Mouse (Mus musculus): ENCODE measurements around the gene Gm20441. TPM values are rescaled to one million over a fixed set of nuclear protein-coding genes. Genes with fewer than 3 reads are reported as not detected.

The Gm20441 gene
- total RNA-seq, 2 experiments from 2014 or later = not detected

- TF ChIP-seq CTCF (IDR thresholded peaks at IDR 0.05) = no peak
- Histone ChIP-seq H3K27ac (peak within 1 kb of the TSS; percentile 82), H3K4me3 (peak within 1 kb of the TSS; percentile 58)
- DNase-seq (ENCODE audit: extremely low spot score in 1 of 2, low spot score in 2 of 2) = peak in 1 of 2 experiments; percentile 43
- intact Hi-C loops (cut with DNase I) = loop anchor here (5.0 kb wide), 1 partner anchor 34 kb away; no protein-coding TSS in a partner anchor
Observed at GRCm38 (mm10) chr10:75798176-75798696, 17.5 kb upstream of the Gm20441 start, which contains the start of gene Gstt1. Gstt1 (minus strand) TSS chr10:75798584.

- Histone ChIP-seq H3K4me3 (peak overlapping the region; percentile 58), H3K27ac (peak overlapping the region; percentile 82)
- DNase-seq (ENCODE audit: extremely low spot score in 1 of 2, low spot score in 2 of 2) = peak; percentile 23 to 46
- intact Hi-C loops (cut with DNase I) = loop anchor here (5.0 kb wide), 1 partner anchor 35 kb away; no protein-coding TSS in a partner anchor
- no peak for TF ChIP-seq CTCF (IDR thresholded peaks at IDR 0.05)
Observed at GRCm38 (mm10) chr10:75797619-75798175, 16.9 kb upstream of the Gm20441 start.

GRCm38 (mm10) chr10:75796731-75797516, 16.2 kb upstream of the Gm20441 start:
- Histone ChIP-seq H3K27ac (no peak overlapping the region), H3K4me3 (peak overlapping the region; percentile 58)
- no peak for TF ChIP-seq CTCF (IDR thresholded peaks at IDR 0.05)
- intact Hi-C loops (cut with DNase I) = loop anchor here (5.0 kb wide), 1 partner anchor 35 kb away; no protein-coding TSS in a partner anchor
- DNase-seq (ENCODE audit: extremely low spot score in 1 of 2, low spot score in 2 of 2) = no peak

- TF ChIP-seq CTCF (IDR thresholded peaks at IDR 0.05) = no peak
- DNase-seq (ENCODE audit: extremely low spot score in 1 of 2, low spot score in 2 of 2) = no peak
- intact Hi-C loops (cut with DNase I) = loop anchor here (5.0 kb wide), 1 partner anchor 37 kb away; no protein-coding TSS in a partner anchor
- Histone ChIP-seq H3K4me3 (no peak overlapping the region), H3K27ac (no peak overlapping the region)
Observed at GRCm38 (mm10) chr10:75794880-75795279, 14.1 kb upstream of the Gm20441 start.

GRCm38 (mm10) chr10:75790773-75791172, 10.0 kb upstream of the Gm20441 start:
- intact Hi-C loops (cut with DNase I) = no loop called here
- no peak overlapping the region for H3K27ac ChIP-seq
- H3K4me3 ChIP-seq = no peak overlapping the region
- DNase-seq (ENCODE audit: extremely low spot score in 1 of 2, low spot score in 2 of 2) = no peak
- TF ChIP-seq CTCF (IDR thresholded peaks at IDR 0.05) = peak; percentile 3; the same call in 1 of the 2 replicates

- Histone ChIP-seq H3K27ac (no peak overlapping the region), H3K4me3 (no peak overlapping the region)
- intact Hi-C loops (cut with DNase I) = no loop called here
- no peak for DNase-seq (ENCODE audit: extremely low spot score in 1 of 2, low spot score in 2 of 2)
- TF ChIP-seq CTCF (IDR thresholded peaks at IDR 0.05) = no peak
Observed at GRCm38 (mm10) chr10:75789841-75790240, 9.1 kb upstream of the Gm20441 start.

GRCm38 (mm10) chr10:75789081-75789735, 8.5 kb upstream of the Gm20441 start:
- TF ChIP-seq CTCF (IDR thresholded peaks at IDR 0.05) = no peak
- intact Hi-C loops (cut with DNase I) = no loop called here
- H3K27ac ChIP-seq = no peak overlapping the region

GRCm38 (mm10) chr10:75788277-75788676, 7.5 kb upstream of the Gm20441 start:
- DNase-seq (ENCODE audit: extremely low spot score in 1 of 2, low spot score in 2 of 2) = no peak
- Histone ChIP-seq H3K4me3 (no peak overlapping the region), H3K27ac (no peak overlapping the region)
- no peak for TF ChIP-seq CTCF (IDR thresholded peaks at IDR 0.05)
- intact Hi-C loops (cut with DNase I) = no loop called here

More at GRCm38 (mm10) chr10:75789081-75789735, 8.5 kb upstream of the Gm20441 start:
- no peak overlapping the region for H3K4me3 ChIP-seq
- no peak for DNase-seq (ENCODE audit: extremely low spot score in 1 of 2, low spot score in 2 of 2)

- no peak for TF ChIP-seq CTCF (IDR thresholded peaks at IDR 0.05)
- Histone ChIP-seq H3K27ac (no peak overlapping the region), H3K4me3 (no peak overlapping the region)
- intact Hi-C loops (cut with DNase I) = no loop called here
- no peak for DNase-seq (ENCODE audit: extremely low spot score in 1 of 2, low spot score in 2 of 2)
Observed at GRCm38 (mm10) chr10:75785442-75785841, 4.7 kb upstream of the Gm20441 start.

GRCm38 (mm10) chr10:75779206-75780174, 1.3 kb downstream of the Gm20441 start:
- TF ChIP-seq CTCF (IDR thresholded peaks at IDR 0.05) = no peak
- H3K4me3 ChIP-seq = no peak overlapping the region
- intact Hi-C loops (cut with DNase I) = no loop called here
- no peak overlapping the region for H3K27ac ChIP-seq
- DNase-seq (ENCODE audit: extremely low spot score in 1 of 2, low spot score in 2 of 2) = no peak

GRCm38 (mm10) chr10:75777885-75778284, 2.9 kb downstream of the Gm20441 start:
- Histone ChIP-seq H3K4me3 (no peak overlapping the region), H3K27ac (no peak overlapping the region)
- DNase-seq (ENCODE audit: extremely low spot score in 1 of 2, low spot score in 2 of 2) = no peak
- intact Hi-C loops (cut with DNase I) = no loop called here
- TF ChIP-seq CTCF (IDR thresholded peaks at IDR 0.05) = no peak

Data from left cerebral cortex, adult 2 months (tissue).